Mouse (Mus musculus) stomach, postnatal 0 days (tissue): ENCODE results near the gene Brox. TPM values are rescaled to one million over a fixed set of nuclear protein-coding genes. Genes with fewer than 3 reads are reported as not detected.
"Not testable (repeated sequence)": the region's sequence is repeated elsewhere in the genome, so short reads cannot be mapped to it uniquely, and the experiment has no call there.

ENCODE experiments used
- ATAC-seq: fragments of 200-750 bp; cut with Nextera tagmentation; 2 replicates; pipeline ENCODE4 v1.8.0; 2017; ENCODE audit not compliant: low FRiP score, low TSS enrichment
- DNase-seq: peaks from one replicate; pipeline ENCODE4 v3.0.0-alpha.2; 2016; ENCODE audit warnings: low spot score
- H3K27ac ChIP-seq: fragments of 300-500 bp; sonication (generic); replicated peaks from 2 replicates; pipeline ENCODE4 v1.5.1; 2014; ENCODE audit warnings: mild to moderate bottlenecking, control low read depth
- H3K27me3 ChIP-seq: fragments of 300-500 bp; sonication (generic); 2 replicates; pipeline ENCODE4 v1.6.1; 2014; ENCODE audit warnings: low read length; ENCODE audit not compliant: control insufficient read depth, insufficient read depth
- H3K36me3 ChIP-seq: fragments of 300-500 bp; sonication (generic); 2 replicates; pipeline ENCODE4 v1.6.1; 2014; ENCODE audit warnings: low read length, mixed read lengths; ENCODE audit not compliant: control insufficient read depth, insufficient read depth
- H3K4me1 ChIP-seq: fragments of 300-500 bp; sonication (generic); replicated peaks from 2 replicates; pipeline ENCODE4 v1.6.1; 2014; ENCODE audit warnings: antibody characterized with exemption; ENCODE audit not compliant: control insufficient read depth, insufficient read depth
- H3K4me2 ChIP-seq: fragments of 300-500 bp; sonication (generic); replicated peaks from 2 replicates; pipeline ENCODE4 v1.6.1; 2014; ENCODE audit warnings: low read depth, mild to moderate bottlenecking, control low read depth, moderate library complexity
- H3K4me3 ChIP-seq: fragments of 300-500 bp; sonication (generic); 2 replicates; pipeline ENCODE4 v1.5.1; 2014; ENCODE audit warnings: low read depth, low read length, control low read depth
- H3K9ac ChIP-seq: fragments of 300-500 bp; sonication (generic); 2 replicates; pipeline ENCODE4 v1.6.1; 2014; ENCODE audit warnings: mild to moderate bottlenecking, low read length, control low read depth, mixed read lengths
- H3K9me3 ChIP-seq: fragments of 300-500 bp; sonication (generic); 2 replicates; pipeline ENCODE4 v1.6.1; 2016; ENCODE audit warnings: low read length; ENCODE audit not compliant: control insufficient read depth
- CTCF ChIP-seq: IDR thresholded peaks from 2 replicates; pipeline ENCODE4 v1.5.1; 2016; ENCODE audit warnings: antibody characterized with exemption, low read depth, mild to moderate bottlenecking, moderate library complexity
- EP300 ChIP-seq: optimal IDR thresholded peaks from 2 replicates; pipeline ENCODE3; 2016; ENCODE audit warnings: antibody characterized with exemption
- WGBS: fragments of 180-500 bp; shearing (Covaris S2); extraction: QIAGEN DNeasy Blood & Tissue Kit; methylation state at CpG from one replicate; pipeline ENCODE4 v1.1.7; 2014; 5-methylcytosine and 5-hydroxymethylcytosine counted together
- polyA plus RNA-seq: library from polyadenylated mRNA; unstranded; fragments of >200 nt; fragmentation: Nextera tagmentation; extraction: Ambion mirVana; gene quantifications from 2 replicates; pipeline ENCODE4 v1.2.1, GENCODE M21; 2015

The Brox gene
- polyA plus RNA-seq, 1 experiment from 2014 or later, result 27.6 TPM

- no peak overlapping the region for H3K4me2 ChIP-seq
- no peak overlapping the region for H3K9ac ChIP-seq
- WGBS, result 95% methylated on average over 2 of the region's 2 CpGs
- H3K4me1 ChIP-seq, result no peaks in the 10 kb centered on the region
- no peaks in the 10 kb centered on the region for H3K27me3 ChIP-seq
- peaks cover 14% of the 10 kb centered on the region for H3K36me3 ChIP-seq
- no peaks in the 10 kb centered on the region for H3K9me3 ChIP-seq
- H3K4me3 ChIP-seq, result no peak overlapping the region
- TF ChIP-seq EP300, result no peak
- no peak for TF ChIP-seq CTCF
- ATAC-seq, result no peak
- no peak for DNase-seq
- H3K27ac ChIP-seq, result no peak overlapping the region
Observed at GRCm38 (mm10) chr1:183323923-183324322, 26.9 kb upstream of the Brox start.

- 85% methylated on average over 5 of the region's 5 CpGs for WGBS
- not testable (repeated sequence) for ATAC-seq, DNase-seq, H3K27ac ChIP-seq, H3K9me3 ChIP-seq, H3K4me2 ChIP-seq, H3K36me3 ChIP-seq, H3K4me1 ChIP-seq, H3K4me3 ChIP-seq, H3K27me3 ChIP-seq, H3K9ac ChIP-seq
Observed at GRCm38 (mm10) chr1:183322496-183322895, 25.4 kb upstream of the Brox start.

DNA sequence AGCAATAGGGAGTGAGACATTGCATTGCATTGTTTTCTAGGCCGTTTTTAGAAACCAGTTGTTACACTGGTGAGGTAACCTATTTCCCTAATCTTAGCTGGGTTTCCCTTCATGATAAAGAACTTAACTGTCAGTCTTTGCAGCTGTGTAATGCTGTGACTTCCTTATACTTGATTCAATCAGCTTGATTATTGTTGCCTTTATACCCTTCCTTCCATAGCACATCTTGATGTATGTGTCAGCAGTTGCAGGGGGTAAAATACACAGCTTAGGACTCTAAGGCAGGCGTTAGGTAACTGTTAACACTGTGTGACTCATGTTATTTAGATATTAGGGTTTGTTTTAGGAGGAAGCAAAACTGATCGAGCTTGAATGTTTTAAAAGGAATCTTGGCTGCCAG lies 23.6 kb upstream of the Brox start:
- 38% methylated on average over 3 of the region's 3 CpGs for WGBS
- Histone ChIP-seq H3K9me3 (no peaks in the 10 kb centered on the region), H3K4me2 (no peak overlapping the region), H3K27ac (no peak overlapping the region), H3K9ac (no peak overlapping the region), H3K36me3 (peaks cover 3% of the 10 kb centered on the region; the same call in 1 of the 2 replicates), H3K4me3 (no peak overlapping the region), H3K4me1 (no peaks in the 10 kb centered on the region), H3K27me3 (no peaks in the 10 kb centered on the region)
- TF ChIP-seq CTCF (no peak), EP300 (no peak)
- no peak for DNase-seq
- ATAC-seq, result peak; percentile 88

- WGBS, result 92% methylated on average over 2 of the region's 2 CpGs
- no peak for DNase-seq
- TF ChIP-seq CTCF (peak; percentile 50), EP300 (no peak)
Observed at GRCm38 (mm10) chr1:183315783-183316182, 18.7 kb upstream of the Brox start.

GRCm38 (mm10) chr1:183312076-183312475 lies 15.0 kb upstream of the Brox start:
- Histone ChIP-seq H3K9me3 (no peaks in the 10 kb centered on the region), H3K4me2 (no peak overlapping the region), H3K27me3 (no peaks in the 10 kb centered on the region), H3K27ac (no peak overlapping the region), H3K4me3 (no peak overlapping the region), H3K36me3 (peaks cover 10% of the 10 kb centered on the region; the same call in 1 of the 2 replicates), H3K4me1 (no peaks in the 10 kb centered on the region), H3K9ac (no peak overlapping the region)
- TF ChIP-seq EP300 (no peak), CTCF (no peak)
- WGBS, result 88% methylated on average over 2 of the region's 2 CpGs
- ATAC-seq, result no peak
- DNase-seq, result no peak

More at GRCm38 (mm10) chr1:183315783-183316182, 18.7 kb upstream of the Brox start:
- H3K4me3 ChIP-seq, result no peak overlapping the region
- no peaks in the 10 kb centered on the region for H3K4me1 ChIP-seq
- H3K9ac ChIP-seq, result no peak overlapping the region
- no peaks in the 10 kb centered on the region for H3K9me3 ChIP-seq
- H3K36me3 ChIP-seq, result peaks cover 4% of the 10 kb centered on the region; the same call in 1 of the 2 replicates
- no peak overlapping the region for H3K4me2 ChIP-seq
- H3K27ac ChIP-seq, result no peak overlapping the region
- ATAC-seq, result no peak
- H3K27me3 ChIP-seq, result no peaks in the 10 kb centered on the region

- H3K9me3 ChIP-seq, DNase-seq, H3K4me2 ChIP-seq, ATAC-seq, H3K9ac ChIP-seq, H3K27me3 ChIP-seq, H3K36me3 ChIP-seq, H3K4me3 ChIP-seq, H3K27ac ChIP-seq, H3K4me1 ChIP-seq: not testable (repeated sequence)
- 94% methylated on average over 2 of the region's 2 CpGs for WGBS
Observed at GRCm38 (mm10) chr1:183309601-183310000, 12.5 kb upstream of the Brox start.
